Mouse (Mus musculus) lung, postnatal 0 days (tissue): ENCODE measurements around the gene Map3k7cl.

Experiments used
- CTCF ChIP-seq: IDR thresholded peaks from 2 replicates; pipeline ENCODE4 v1.5.1; 2016; ENCODE audit warnings: antibody characterized with exemption, mild to moderate bottlenecking
- EP300 ChIP-seq: IDR thresholded peaks from 2 replicates; pipeline ENCODE4 v1.6.1; 2016; ENCODE audit warnings: antibody characterized with exemption, mild to moderate bottlenecking, control low read depth

GRCm38 (mm10) chr16:87612218-87612838 is 59.2 kb downstream of the Map3k7cl start:
- TF ChIP-seq CTCF (no peak), EP300 (peak; percentile 73)
